Mouse (Mus musculus): ENCODE results near the gene Slc3a2. TPM values are rescaled to one million over a fixed set of nuclear protein-coding genes. Genes with fewer than 3 reads are reported as not detected.

The Slc3a2 gene
- polyA plus RNA-seq, 1 experiment from 2014 or later, result 77.0 TPM

GRCm38 (mm10) chr19:8682996-8683395, 40.2 kb downstream of the Slc3a2 start:
- Histone ChIP-seq H3K4me3 (ENCODE audit: low read length) (no peak overlapping the region), H3K4me2 (ENCODE audit: low read depth, low read length) (no peak overlapping the region), H3K36me3 (ENCODE audit: control insufficient read depth, insufficient read depth, low read length) (no peaks in the 10 kb centered on the region), H3K9me3 (ENCODE audit: control insufficient read depth, low read length) (no peaks in the 10 kb centered on the region), H3K4me1 (replicated peaks; ENCODE audit: control insufficient read depth, insufficient read depth, low read length) (peaks cover 11% of the 10 kb centered on the region), H3K27ac (ENCODE audit: low read length) (no peak overlapping the region), H3K27me3 (ENCODE audit: control insufficient read depth, insufficient read depth, low read depth, low read length) (no peaks in the 10 kb centered on the region), H3K9ac (ENCODE audit: low read length) (no peak overlapping the region)
- peak; percentile 56 for ATAC-seq (ENCODE audit: low read depth)
- 0% methylated on average over 3 of the region's 3 CpGs for WGBS

- Histone ChIP-seq H3K4me1 (replicated peaks; ENCODE audit: control insufficient read depth, insufficient read depth, low read length) (peaks cover 11% of the 10 kb centered on the region), H3K9me3 (ENCODE audit: control insufficient read depth, low read length) (no peaks in the 10 kb centered on the region), H3K9ac (ENCODE audit: low read length) (no peak overlapping the region), H3K27me3 (ENCODE audit: control insufficient read depth, insufficient read depth, low read depth, low read length) (no peaks in the 10 kb centered on the region), H3K4me3 (ENCODE audit: low read length) (no peak overlapping the region), H3K36me3 (ENCODE audit: control insufficient read depth, insufficient read depth, low read length) (no peaks in the 10 kb centered on the region), H3K27ac (ENCODE audit: low read length) (no peak overlapping the region), H3K4me2 (ENCODE audit: low read depth, low read length) (no peak overlapping the region)
- no peak for ATAC-seq (ENCODE audit: low read depth)
- 82% methylated on average over 4 of the region's 4 CpGs for WGBS
Measured at GRCm38 (mm10) chr19:8681633-8682362, 41.4 kb downstream of the Slc3a2 start.

DNA sequence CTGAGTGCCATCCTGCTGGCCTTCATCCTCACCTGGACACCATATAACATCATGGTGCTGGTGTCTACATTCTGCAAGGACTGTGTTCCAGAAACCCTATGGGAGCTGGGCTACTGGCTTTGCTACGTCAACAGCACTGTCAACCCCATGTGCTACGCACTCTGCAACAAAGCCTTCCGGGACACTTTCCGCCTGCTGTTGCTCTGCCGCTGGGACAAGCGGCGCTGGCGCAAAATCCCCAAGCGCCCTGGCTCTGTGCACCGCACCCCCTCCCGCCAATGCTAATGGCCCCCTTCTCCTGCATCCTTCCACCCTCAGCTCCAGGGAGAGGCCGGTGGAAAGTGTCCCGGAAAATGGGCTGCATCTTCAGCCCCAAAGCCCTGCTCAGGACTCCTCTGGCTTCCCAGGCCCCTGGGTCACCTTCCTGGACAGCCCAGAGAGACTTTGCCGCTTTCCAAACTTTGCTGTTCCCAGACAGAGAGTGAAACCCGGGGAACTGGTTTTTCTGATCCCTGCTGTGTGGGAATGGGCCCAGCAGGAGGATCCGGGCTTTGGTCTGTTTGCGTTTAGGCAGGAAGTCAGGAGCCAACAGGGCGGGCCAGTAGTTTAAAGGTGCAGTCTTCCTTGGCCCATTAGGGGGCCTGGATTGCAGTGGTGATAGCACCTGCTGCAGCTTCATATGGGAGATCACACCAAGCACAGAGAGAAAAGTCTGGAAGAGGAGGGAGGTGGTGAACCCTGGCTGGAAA, 44.0 kb downstream of the Slc3a2 start:
- peaks cover 11% of the 10 kb centered on the region for H3K4me1 ChIP-seq (replicated peaks; ENCODE audit: control insufficient read depth, insufficient read depth, low read length)
- peak overlapping the region; percentile 48 for H3K4me2 ChIP-seq (ENCODE audit: low read depth, low read length)
- H3K4me3 ChIP-seq (ENCODE audit: low read length), result peak overlapping the region; percentile 20
- peak overlapping the region; percentile 65 for H3K9ac ChIP-seq (ENCODE audit: low read length)
- no peaks in the 10 kb centered on the region for H3K27me3 ChIP-seq (ENCODE audit: control insufficient read depth, insufficient read depth, low read depth, low read length)
- peak; percentile 78 for ATAC-seq (ENCODE audit: low read depth)
- H3K36me3 ChIP-seq (ENCODE audit: control insufficient read depth, insufficient read depth, low read length), result no peaks in the 10 kb centered on the region
- WGBS, result 23% methylated on average over 17 of the region's 18 CpGs
- H3K9me3 ChIP-seq (ENCODE audit: control insufficient read depth, low read length), result no peaks in the 10 kb centered on the region
- peak overlapping the region; percentile 91 for H3K27ac ChIP-seq (ENCODE audit: low read length)

DNA sequence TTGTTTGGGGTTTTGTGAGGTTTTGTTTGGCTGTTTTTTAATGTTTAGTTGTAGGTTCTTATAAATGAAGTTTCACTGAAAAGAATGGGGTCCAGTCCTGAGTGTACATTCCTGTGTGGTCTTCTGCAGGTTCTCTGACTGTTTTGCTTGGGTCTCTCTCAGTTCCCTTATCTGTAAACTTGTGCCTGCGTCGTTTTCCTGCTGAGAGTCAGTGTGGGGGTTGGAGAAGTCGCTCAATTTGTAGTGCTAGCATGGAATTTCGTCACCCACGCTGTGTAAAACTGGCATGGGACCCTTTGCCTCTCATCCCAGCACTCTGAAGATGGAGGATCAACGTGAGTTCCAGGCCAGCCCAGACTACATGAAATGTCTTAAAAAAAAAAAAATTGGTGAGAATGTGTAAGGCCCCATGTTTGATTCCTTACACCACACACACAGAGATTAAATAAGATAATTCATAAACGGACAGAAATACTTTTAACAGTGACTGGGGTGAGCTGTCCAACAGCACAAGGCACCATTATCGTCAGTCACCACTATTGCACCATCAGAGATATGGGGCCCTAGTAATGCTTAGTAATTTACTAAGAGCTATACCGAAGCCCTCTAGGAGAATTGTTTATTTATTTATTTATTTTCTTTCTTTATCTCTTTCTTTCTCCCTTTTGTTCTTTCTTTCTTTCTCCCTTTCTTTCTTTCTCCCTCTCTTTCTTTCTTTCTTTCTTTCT, 49.7 kb downstream of the Slc3a2 start:
- ATAC-seq (ENCODE audit: low read depth), result no peak
- Histone ChIP-seq H3K27me3 (ENCODE audit: control insufficient read depth, insufficient read depth, low read depth, low read length) (no peaks in the 10 kb centered on the region), H3K4me3 (ENCODE audit: low read length) (no peak overlapping the region), H3K36me3 (ENCODE audit: control insufficient read depth, insufficient read depth, low read length) (no peaks in the 10 kb centered on the region), H3K9ac (ENCODE audit: low read length) (no peak overlapping the region), H3K27ac (ENCODE audit: low read length) (no peak overlapping the region), H3K9me3 (ENCODE audit: control insufficient read depth, low read length) (no peaks in the 10 kb centered on the region), H3K4me2 (ENCODE audit: low read depth, low read length) (no peak overlapping the region), H3K4me1 (replicated peaks; ENCODE audit: control insufficient read depth, insufficient read depth, low read length) (no peaks in the 10 kb centered on the region)
- 34% methylated on average over 9 of the region's 9 CpGs for WGBS

- no peaks in the 10 kb centered on the region for H3K4me1 ChIP-seq (replicated peaks; ENCODE audit: control insufficient read depth, insufficient read depth, low read length)
- H3K36me3 ChIP-seq (ENCODE audit: control insufficient read depth, insufficient read depth, low read length), result no peaks in the 10 kb centered on the region
- no peaks in the 10 kb centered on the region for H3K9me3 ChIP-seq (ENCODE audit: control insufficient read depth, low read length)
- H3K27ac ChIP-seq (ENCODE audit: low read length), result no peak overlapping the region
- H3K4me3 ChIP-seq (ENCODE audit: low read length), result no peak overlapping the region
- no peak overlapping the region for H3K4me2 ChIP-seq (ENCODE audit: low read depth, low read length)
- ATAC-seq (ENCODE audit: low read depth), result no peak
- no peak overlapping the region for H3K9ac ChIP-seq (ENCODE audit: low read length)
- WGBS, result 78% methylated on average over 3 of the region's 3 CpGs
- no peaks in the 10 kb centered on the region for H3K27me3 ChIP-seq (ENCODE audit: control insufficient read depth, insufficient read depth, low read depth, low read length)
Measured at GRCm38 (mm10) chr19:8672859-8673258, 50.3 kb downstream of the Slc3a2 start.

DNA sequence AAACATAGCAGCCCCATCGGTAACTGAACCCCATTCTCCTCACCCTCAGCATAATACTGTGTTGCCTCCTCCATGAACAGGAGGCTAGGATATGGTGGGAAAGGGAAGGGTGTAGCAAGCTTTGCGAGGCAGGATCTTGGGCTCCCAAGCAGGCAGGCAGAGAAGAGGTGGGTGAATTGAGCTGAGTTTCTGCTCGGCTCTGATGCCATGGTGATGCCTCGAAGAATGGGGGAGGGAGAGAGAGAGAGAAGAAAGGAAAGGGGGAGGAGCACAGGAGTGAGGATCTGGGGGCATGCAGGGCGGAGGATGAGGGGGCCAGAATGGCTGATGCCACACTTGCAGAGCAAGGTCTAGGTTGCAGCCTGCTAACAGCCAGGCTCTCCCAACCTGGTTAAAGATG, 57.4 kb downstream of the Slc3a2 start:
- Histone ChIP-seq H3K27ac (ENCODE audit: low read length) (no peak overlapping the region), H3K4me1 (replicated peaks; ENCODE audit: control insufficient read depth, insufficient read depth, low read length) (peaks cover 8% of the 10 kb centered on the region), H3K27me3 (ENCODE audit: control insufficient read depth, insufficient read depth, low read depth, low read length) (no peaks in the 10 kb centered on the region), H3K4me2 (ENCODE audit: low read depth, low read length) (no peak overlapping the region), H3K9ac (ENCODE audit: low read length) (no peak overlapping the region), H3K36me3 (ENCODE audit: control insufficient read depth, insufficient read depth, low read length) (no peaks in the 10 kb centered on the region), H3K9me3 (ENCODE audit: control insufficient read depth, low read length) (no peaks in the 10 kb centered on the region), H3K4me3 (ENCODE audit: low read length) (no peak overlapping the region)
- 60% methylated on average over 5 of the region's 5 CpGs for WGBS
- ATAC-seq (ENCODE audit: low read depth), result no peak

GRCm38 (mm10) chr19:8664859-8665258, 58.3 kb downstream of the Slc3a2 start:
- no peak overlapping the region for H3K27ac ChIP-seq (ENCODE audit: low read length)
- 84% methylated on average over 3 of the region's 3 CpGs for WGBS
- no peak overlapping the region for H3K9ac ChIP-seq (ENCODE audit: low read length)
- no peaks in the 10 kb centered on the region for H3K36me3 ChIP-seq (ENCODE audit: control insufficient read depth, insufficient read depth, low read length)
- H3K4me1 ChIP-seq (replicated peaks; ENCODE audit: control insufficient read depth, insufficient read depth, low read length), result peaks cover 8% of the 10 kb centered on the region
- no peak overlapping the region for H3K4me3 ChIP-seq (ENCODE audit: low read length)
- no peak for ATAC-seq (ENCODE audit: low read depth)
- H3K27me3 ChIP-seq (ENCODE audit: control insufficient read depth, insufficient read depth, low read depth, low read length), result no peaks in the 10 kb centered on the region
- no peaks in the 10 kb centered on the region for H3K9me3 ChIP-seq (ENCODE audit: control insufficient read depth, low read length)
- no peak overlapping the region for H3K4me2 ChIP-seq (ENCODE audit: low read depth, low read length)

DNA sequence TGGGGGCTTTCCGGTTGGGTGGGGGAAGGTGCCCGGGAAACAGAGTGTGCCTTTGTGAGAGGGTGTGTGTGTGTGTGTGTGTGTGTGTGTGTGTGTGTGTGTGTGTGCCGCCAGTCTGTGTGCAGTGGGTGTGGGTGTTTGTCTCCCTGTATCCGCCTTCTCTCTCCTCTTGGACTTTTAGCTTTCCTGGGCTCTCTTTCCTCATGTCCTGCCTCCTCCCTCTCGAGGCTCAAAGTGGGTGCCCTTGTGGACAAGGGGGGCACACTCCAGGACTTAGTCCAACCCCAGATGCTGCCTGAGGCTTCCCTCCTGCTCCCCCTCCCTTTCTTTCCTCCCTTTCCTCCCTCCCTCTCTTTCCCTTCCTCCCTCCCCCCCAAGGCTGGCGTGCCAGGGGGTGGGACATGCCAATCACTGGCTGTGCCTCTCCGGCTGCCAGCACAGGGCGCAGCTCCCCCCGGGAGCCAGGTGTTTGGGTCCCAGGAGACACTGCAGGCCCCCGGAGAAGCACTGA, 59.2 kb downstream of the Slc3a2 start:
- H3K4me1 ChIP-seq (replicated peaks; ENCODE audit: control insufficient read depth, insufficient read depth, low read length), result peaks cover 8% of the 10 kb centered on the region
- no peak overlapping the region for H3K4me3 ChIP-seq (ENCODE audit: low read length)
- WGBS, result 31% methylated on average over 10 of the region's 10 CpGs
- H3K36me3 ChIP-seq (ENCODE audit: control insufficient read depth, insufficient read depth, low read length), result no peaks in the 10 kb centered on the region
- H3K9me3 ChIP-seq (ENCODE audit: control insufficient read depth, low read length), result no peaks in the 10 kb centered on the region
- no peaks in the 10 kb centered on the region for H3K27me3 ChIP-seq (ENCODE audit: control insufficient read depth, insufficient read depth, low read depth, low read length)
- H3K9ac ChIP-seq (ENCODE audit: low read length), result no peak overlapping the region
- peak overlapping the region; percentile 30; the same call in 1 of the 2 replicates for H3K4me2 ChIP-seq (ENCODE audit: low read depth, low read length)
- ATAC-seq (ENCODE audit: low read depth), result peak; percentile 27; the same call in 1 of the 2 replicates
- H3K27ac ChIP-seq (ENCODE audit: low read length), result no peak overlapping the region

DNA sequence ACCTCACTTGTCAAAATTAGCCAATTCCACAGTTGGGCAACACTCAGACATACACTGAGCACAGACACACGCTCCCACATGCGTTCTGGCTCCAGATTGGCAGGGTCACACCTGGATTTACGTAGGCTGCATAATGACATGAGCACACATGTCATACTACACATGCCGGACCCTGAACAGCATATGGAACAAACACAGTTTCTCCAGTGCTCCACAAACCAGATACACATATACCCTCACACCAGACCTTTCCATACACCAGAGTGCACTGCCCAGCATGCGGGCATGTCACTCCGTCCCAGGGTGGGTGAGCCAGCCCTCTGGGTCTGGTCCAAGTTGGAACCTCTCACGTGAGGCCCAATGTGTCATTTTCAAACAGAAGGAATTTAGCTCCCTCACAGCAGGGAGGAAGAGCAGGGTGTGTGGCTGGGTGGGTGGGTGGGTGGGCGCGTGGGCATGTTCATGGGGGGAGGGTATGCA, 59.8 kb downstream of the Slc3a2 start, which contains the start of gene Chrm1:
TSS of gene Chrm1 (plus strand) at position 430 of the 480 bp plus-strand sequence.
- H3K4me2 ChIP-seq (ENCODE audit: low read depth, low read length), result peak within 1 kb of the TSS; percentile 92
- H3K9ac ChIP-seq (ENCODE audit: low read length), result no peak within 1 kb of the TSS
- H3K4me3 ChIP-seq (ENCODE audit: low read length), result no peak within 1 kb of the TSS; the same call in 1 of the 2 replicates
- H3K27me3 ChIP-seq (ENCODE audit: control insufficient read depth, insufficient read depth, low read depth, low read length), result no peaks in the 10 kb centered on the region
- no peak within 1 kb of the TSS for H3K27ac ChIP-seq (ENCODE audit: low read length)
- H3K4me1 ChIP-seq (replicated peaks; ENCODE audit: control insufficient read depth, insufficient read depth, low read length), result peaks cover 8% of the 10 kb centered on the region
- no peak for ATAC-seq (ENCODE audit: low read depth)
- no peaks in the 10 kb centered on the region for H3K36me3 ChIP-seq (ENCODE audit: control insufficient read depth, insufficient read depth, low read length)
- H3K9me3 ChIP-seq (ENCODE audit: control insufficient read depth, low read length), result no peaks in the 10 kb centered on the region
- WGBS, result 50% methylated on average over 9 of the region's 9 CpGs
